Comparison of ENCODE assay signal across 8 mouse cellular contexts in the genomic region with DNA sequence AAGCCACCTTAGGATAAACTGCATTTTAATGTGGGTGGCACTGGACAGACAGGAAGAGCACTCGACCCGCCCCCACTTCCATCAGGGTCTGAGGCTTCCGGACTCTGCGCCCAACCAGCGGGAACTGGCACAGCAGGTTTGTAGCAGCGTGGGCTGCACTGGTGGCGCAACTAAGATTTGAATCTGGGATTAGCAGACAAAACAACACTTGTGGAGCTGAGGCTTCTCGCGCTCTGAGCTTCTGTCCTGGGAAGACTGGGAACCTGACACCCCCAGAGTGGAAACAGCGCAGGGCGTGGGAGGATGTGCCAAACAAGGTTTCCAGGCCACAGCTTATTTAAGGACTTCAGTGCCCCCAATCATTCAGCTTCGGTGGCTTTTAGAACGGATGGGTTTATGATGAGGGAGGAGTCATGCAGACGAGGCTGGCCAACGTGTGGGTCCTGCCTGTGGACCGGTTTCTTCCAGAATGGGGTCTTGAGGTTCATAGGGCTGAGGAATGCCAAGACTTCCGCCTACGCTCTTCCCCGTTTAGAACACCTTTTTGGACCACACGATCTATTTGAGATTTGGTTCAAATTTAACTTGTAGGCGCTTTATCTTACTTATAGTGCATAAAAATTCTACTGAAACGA. TPM values are rescaled to one million over a fixed set of nuclear protein-coding genes. Genes with fewer than 3 reads are reported as not detected.
DNase-seq lines count a peak whose midpoint lies in the region; ATAC-seq and TF ChIP-seq lines count a peak whose summit lies in the region.

No protein-coding gene starts in this region.

- no peaks in the 10 kb centered on the region for H3K36me3 ChIP-seq in neural tube, embryonic 15.5 days
- no peaks in the 10 kb centered on the region for H3K36me3 ChIP-seq in myocyte (ENCODE audit: control insufficient read depth, insufficient read depth)
- H3K36me3 ChIP-seq in midbrain, embryonic 14.5 days (ENCODE audit: control insufficient read depth, insufficient read depth, low read length), result no peaks in the 10 kb centered on the region
- no peaks in the 10 kb centered on the region for H3K36me3 ChIP-seq in hindbrain, embryonic 16.5 days (ENCODE audit: control insufficient read depth, insufficient read depth, low read length)

- no peak for TF ChIP-seq POLR2A in myocyte (IDR thresholded peaks at IDR 0.05; ENCODE audit: insufficient read length, low read depth)

- H3K9ac ChIP-seq in neural tube, embryonic 15.5 days (replicated peaks), result no peak overlapping the region
- H3K9ac ChIP-seq in midbrain, embryonic 14.5 days (replicated peaks; ENCODE audit: low read length), result no peak overlapping the region
- H3K9ac ChIP-seq in hindbrain, embryonic 16.5 days (ENCODE audit: low read depth, low read length), result no peak overlapping the region

- ATAC-seq in neural tube, embryonic 15.5 days (ENCODE audit: low FRiP score), result no peak
- ATAC-seq in midbrain, embryonic 14.5 days (ENCODE audit: low FRiP score, low TSS enrichment), result no peak
- no peak for ATAC-seq in hindbrain, embryonic 16.5 days

- TF ChIP-seq CTCF in gastrocnemius, adult 2 months (IDR thresholded peaks at IDR 0.05), result no peak

- H3K27me3 ChIP-seq in neural tube, embryonic 15.5 days (replicated peaks), result no peaks in the 10 kb centered on the region
- H3K27me3 ChIP-seq in myocyte (ENCODE audit: control insufficient read depth, insufficient read depth, insufficient read length), result no peaks in the 10 kb centered on the region
- no peaks in the 10 kb centered on the region for H3K27me3 ChIP-seq in midbrain, embryonic 14.5 days (ENCODE audit: control insufficient read depth, insufficient read depth, low read length)
- H3K27me3 ChIP-seq in hindbrain, embryonic 16.5 days (replicated peaks; ENCODE audit: control insufficient read depth, insufficient read depth, low read length), result no peaks in the 10 kb centered on the region

- DNase-seq in gastrocnemius, adult 2 months, result peak; percentile 41
- DNase-seq in gastrocnemius, postnatal 36 days, result no peak
- peak; percentile 15 for DNase-seq in neural tube, embryonic 10.5 days (ENCODE audit: extremely low spot score, low spot score)
- peak; percentile 87 for DNase-seq in gonadal fat pad, adult 2 months (ENCODE audit: low read depth)
- no peak for DNase-seq in midbrain, embryonic 14.5 days

- H3K4me1 ChIP-seq in neural tube, embryonic 15.5 days, result 0 out of 2 replicates have a peak, but pooled peaks cover 2% of the 10 kb centered on the region
- no peaks in the 10 kb centered on the region for H3K4me1 ChIP-seq in midbrain, embryonic 14.5 days (ENCODE audit: control insufficient read depth, insufficient read depth, low read length)
- H3K4me1 ChIP-seq in hindbrain, embryonic 16.5 days (ENCODE audit: control insufficient read depth, insufficient read depth, low read depth, low read length), result no peaks in the 10 kb centered on the region

- 55% methylated on average over 22 of the region's 22 CpGs for WGBS in neural tube, embryonic 15.5 days
- WGBS in midbrain, embryonic 14.5 days, result 72% methylated on average over 22 of the region's 22 CpGs
- WGBS in hindbrain, embryonic 16.5 days, result 64% methylated on average over 22 of the region's 22 CpGs

- H3ac ChIP-seq in myocyte (ENCODE audit: control insufficient read depth, insufficient read length), result no peak overlapping the region

- no peaks in the 10 kb centered on the region for H3K9me3 ChIP-seq in neural tube, embryonic 15.5 days (replicated peaks)
- no peaks in the 10 kb centered on the region for H3K9me3 ChIP-seq in midbrain, embryonic 14.5 days (ENCODE audit: control insufficient read depth, low read length)
- H3K9me3 ChIP-seq in hindbrain, embryonic 16.5 days (ENCODE audit: control insufficient read depth, low read length), result no peaks in the 10 kb centered on the region

- H3K4me3 ChIP-seq in gastrocnemius, adult 2 months, result peak overlapping the region; percentile 53
- H3K4me3 ChIP-seq in neural tube, embryonic 15.5 days (replicated peaks), result no peak overlapping the region
- no peak overlapping the region for H3K4me3 ChIP-seq in myocyte
- H3K4me3 ChIP-seq in midbrain, embryonic 14.5 days (replicated peaks; ENCODE audit: low read depth, low read length), result no peak overlapping the region
- no peak overlapping the region for H3K4me3 ChIP-seq in hindbrain, embryonic 16.5 days (ENCODE audit: low read length)

- intact Hi-C loops in gastrocnemius, adult 2 months (cut with DNase I), result loop anchor here (5.0 kb wide), 1 partner anchor 38 kb away; no protein-coding TSS in a partner anchor
- intact Hi-C loops in gastrocnemius, postnatal 36 days (cut with DNase I), result no loop called here

- H3K27ac ChIP-seq in gastrocnemius, adult 2 months, result peak overlapping the region; percentile 58
- H3K27ac ChIP-seq in neural tube, embryonic 15.5 days (replicated peaks), result no peak overlapping the region
- H3K27ac ChIP-seq in midbrain, embryonic 14.5 days (replicated peaks; ENCODE audit: low read depth, low read length), result no peak overlapping the region
- H3K27ac ChIP-seq in hindbrain, embryonic 16.5 days (ENCODE audit: low read depth, low read length), result no peak overlapping the region

- H3K79me2 ChIP-seq in myocyte (ENCODE audit: control insufficient read depth, insufficient read depth), result no peaks in the 10 kb centered on the region

- H3K4me2 ChIP-seq in neural tube, embryonic 15.5 days, result no peak overlapping the region
- H3K4me2 ChIP-seq in myocyte (ENCODE audit: low read depth), result peak overlapping the region; percentile 44
- H3K4me2 ChIP-seq in midbrain, embryonic 14.5 days (ENCODE audit: low read length), result no peak overlapping the region
- H3K4me2 ChIP-seq in hindbrain, embryonic 16.5 days (ENCODE audit: low read length), result no peak overlapping the region

TF ChIP-seq in myocyte, 11 proteins besides CTCF, POLR2A, EP300 and RAD21:
- TF ChIP-seq MYOD1 (IDR thresholded peaks at IDR 0.05; ENCODE audit: control insufficient read depth in 1 of 3, insufficient read length in 2 of 3, low read depth in 2 of 3), result peak in 1 of 3 experiments; percentile 17
- no peak for TF ChIP-seq SRF (IDR thresholded peaks at IDR 0.05; ENCODE audit: control insufficient read depth, insufficient read length, low read depth)

RNA-seq across cellular contexts. Expression of a gene that starts 41.1 kb away (rescaled TPM):
- 100 to 1,000 TPM; 182 to 332 TPM for total RNA-seq in gastrocnemius, adult 2 months (2021)
- 100 to 1,000 TPM; 190 to 259 TPM for total RNA-seq in gastrocnemius, postnatal 36 days (2021)
- 73.5 and 75.5 TPM in 2 replicates for polyA plus RNA-seq in neural tube, embryonic 15.5 days (2015; fragmentation: Nextera tagmentation; extraction: Ambion mirVana)
- polyA plus RNA-seq in gonadal fat pad, adult 2 months (2012; rRNA removed), result 41.0 and 43.6 TPM in 2 replicates
- polyA plus RNA-seq in myocyte (2012; fragmentation: generic; extraction: Trizol), result 36.8 TPM
- polyA plus RNA-seq in midbrain, embryonic 14.5 days (2014; fragmentation: Nextera tagmentation; extraction: Ambion mirVana), result 64.9 and 80.0 TPM in 2 replicates
- polyA plus RNA-seq in hindbrain, embryonic 16.5 days (2015; fragmentation: Nextera tagmentation; extraction: Ambion mirVana), result 60.7 and 67.8 TPM in 2 replicates

Comparison
In these comparisons a context has a peak if more than half of its experiments do, and no peak if none do; other contexts are left out.
1. DNase-seq: peak in gastrocnemius, adult 2 months (single experiment), neural tube, embryonic 10.5 days (single experiment) and gonadal fat pad, adult 2 months (single experiment); none in gastrocnemius, postnatal 36 days (0 of 2) and midbrain, embryonic 14.5 days (single experiment).